Mouse (Mus musculus) limb, embryonic 11.5 days (tissue): ENCODE data around the gene Gm29564. TPM values are rescaled to one million over a fixed set of nuclear protein-coding genes. Genes with fewer than 3 reads are reported as not detected.
"Not testable (repeated sequence)": the region's sequence is repeated elsewhere in the genome, so short reads cannot be mapped to it uniquely, and the experiment has no call there.

Experiments
- ATAC-seq: fragments of 200-750 bp; cut with Nextera tagmentation; 2 replicates; pipeline ENCODE4 v1.8.0; 2017; ENCODE audit warnings: low read depth; ENCODE audit not compliant: insufficient number of reproducible peaks, low FRiP score, low TSS enrichment
- DNase-seq: peaks from one replicate; pipeline ENCODE4 v3.0.0-alpha.2; 2015; ENCODE audit warnings: low spot score
- H3K27ac ChIP-seq: fragments of 300-500 bp; sonication (generic); replicated peaks from 2 replicates; pipeline ENCODE4 v1.5.1; 2014; ENCODE audit warnings: low read depth, mild to moderate bottlenecking, low read length
- H3K27me3 ChIP-seq: fragments of 300-500 bp; sonication (generic); 2 replicates; pipeline ENCODE4 v1.6.1; 2014; ENCODE audit warnings: mild to moderate bottlenecking, low read length, mixed read lengths; ENCODE audit not compliant: control insufficient read depth, insufficient read depth
- H3K36me3 ChIP-seq: fragments of 300-500 bp; sonication (generic); 2 replicates; pipeline ENCODE4 v1.6.1; 2014; ENCODE audit warnings: mild to moderate bottlenecking, low read length, moderate library complexity, mixed read lengths; ENCODE audit not compliant: control insufficient read depth, insufficient read depth
- H3K4me1 ChIP-seq: fragments of 300-500 bp; sonication (generic); 2 replicates; pipeline ENCODE4 v1.6.1; 2014; ENCODE audit warnings: low read length, mixed read lengths; ENCODE audit not compliant: control insufficient read depth, insufficient read depth
- H3K4me2 ChIP-seq: fragments of 300-500 bp; sonication (generic); 2 replicates; pipeline ENCODE4 v1.6.1; 2014; ENCODE audit warnings: low read depth, mild to moderate bottlenecking, moderate library complexity; ENCODE audit not compliant: severe bottlenecking
- H3K4me3 ChIP-seq: fragments of 300-500 bp; sonication (generic); 2 replicates; pipeline ENCODE4 v1.5.1; 2014; ENCODE audit warnings: low read depth, low read length
- H3K9ac ChIP-seq: fragments of 300-500 bp; sonication (generic); 2 replicates; pipeline ENCODE4 v1.6.1; 2014; ENCODE audit warnings: mild to moderate bottlenecking, low read length
- H3K9me3 ChIP-seq: fragments of 300-500 bp; sonication (generic); 2 replicates; pipeline ENCODE4 v1.6.1; 2016; ENCODE audit warnings: low read length; ENCODE audit not compliant: control insufficient read depth
- WGBS: fragments of 180-500 bp; shearing (Covaris S2); extraction: QIAGEN DNeasy Blood & Tissue Kit; methylation state at CpG from one replicate; pipeline ENCODE4 v1.1.7; 2014; 5-methylcytosine and 5-hydroxymethylcytosine counted together
- polyA plus RNA-seq: library from polyadenylated mRNA; unstranded; fragments of >200 nt; fragmentation: Nextera tagmentation; extraction: Ambion mirVana; gene quantifications from 2 replicates; pipeline ENCODE4 v1.2.1, GENCODE M21; 2014

The Gm29564 gene
- not detected in 2 replicates for polyA plus RNA-seq

DNA sequence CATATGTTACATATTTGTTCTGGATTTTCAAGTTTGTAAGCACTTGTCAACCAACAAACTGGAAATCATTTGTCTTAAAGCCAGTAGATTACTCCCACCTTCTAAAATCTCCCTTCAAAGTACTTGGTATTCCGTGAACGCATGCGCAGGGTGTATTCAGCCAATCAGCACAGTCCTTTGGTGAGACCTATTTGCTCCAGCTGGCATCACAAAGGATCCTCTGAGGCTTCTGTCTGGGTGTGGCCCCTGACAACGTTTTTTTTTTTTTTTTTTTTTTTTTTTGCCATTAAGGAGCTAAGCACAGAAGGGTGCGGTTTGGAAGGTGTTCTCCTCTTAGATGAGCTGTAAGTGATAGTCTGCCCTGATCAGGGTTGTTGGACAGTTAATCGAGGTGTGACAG, at the start of gene Gm29564:
TSS of gene Gm29564 (plus strand) at position 301 of the 400 bp plus-strand sequence.
- H3K9ac ChIP-seq, H3K4me3 ChIP-seq, H3K27ac ChIP-seq, H3K9me3 ChIP-seq, H3K4me1 ChIP-seq, DNase-seq, ATAC-seq, H3K27me3 ChIP-seq, H3K4me2 ChIP-seq, H3K36me3 ChIP-seq: not testable (repeated sequence)
- WGBS, result no CpG with 5 or more reads among the region's 6 CpGs

Other genes with a start within 250 kb of the Gm29564 start
- not detected in 2 replicates for gene Gm20867, start 249.8 kb upstream of the Gm29564 start, polyA plus RNA-seq